Mouse (Mus musculus) embryonic facial prominence, embryonic 12.5 days (tissue): ENCODE data around the gene Hoxc11. TPM values are rescaled to one million over a fixed set of nuclear protein-coding genes. Genes with fewer than 3 reads are reported as not detected.

ENCODE experiments used
- ATAC-seq: fragments of 200-750 bp; cut with Nextera tagmentation; 2 replicates; pipeline ENCODE4 v1.8.0; 2017; ENCODE audit not compliant: insufficient number of reproducible peaks, insufficient read depth, low FRiP score, low TSS enrichment
- H3K27ac ChIP-seq: fragments of 300-500 bp; sonication (generic); 2 replicates; pipeline ENCODE4 v1.5.1; 2016; ENCODE audit warnings: mild to moderate bottlenecking
- H3K27me3 ChIP-seq: fragments of 300-500 bp; sonication (generic); 2 replicates; pipeline ENCODE4 v1.6.1; 2016; ENCODE audit warnings: mild to moderate bottlenecking, moderate library complexity
- H3K36me3 ChIP-seq: fragments of 300-500 bp; sonication (generic); 2 replicates; pipeline ENCODE4 v1.6.1; 2016; ENCODE audit warnings: mild to moderate bottlenecking
- H3K4me1 ChIP-seq: fragments of 300-500 bp; sonication (generic); 2 replicates; pipeline ENCODE4 v1.6.1; 2016
- H3K4me2 ChIP-seq: fragments of 300-500 bp; sonication (generic); replicated peaks from 2 replicates; pipeline ENCODE4 v1.6.1; 2016; ENCODE audit warnings: mild to moderate bottlenecking, moderate library complexity
- H3K4me3 ChIP-seq: fragments of 300-500 bp; sonication (generic); 2 replicates; pipeline ENCODE4 v1.5.1; 2016; ENCODE audit warnings: mild to moderate bottlenecking
- H3K9ac ChIP-seq: fragments of 300-500 bp; sonication (generic); 2 replicates; pipeline ENCODE4 v1.6.1; 2016; ENCODE audit warnings: mild to moderate bottlenecking, moderate library complexity
- H3K9me3 ChIP-seq: fragments of 300-500 bp; sonication (generic); 2 replicates; pipeline ENCODE4 v1.6.1; 2016; ENCODE audit warnings: mild to moderate bottlenecking, moderate library complexity
- WGBS: fragments of 180-500 bp; shearing (Covaris S2); methylation state at CpG from one replicate; pipeline ENCODE4 v1.1.7; 2016; 5-methylcytosine and 5-hydroxymethylcytosine counted together
- microRNA-seq: library from miRNA; unstranded; fragments of <30 nt; microRNA quantifications from one replicate; pipeline ENCODE4, GENCODE M21; 2017
- polyA plus RNA-seq: library from polyadenylated mRNA; unstranded; fragments of >200 nt; fragmentation: Nextera tagmentation; extraction: Ambion mirVana; gene quantifications from 2 replicates; pipeline ENCODE4 v1.2.1, GENCODE M21; 2016

The Hoxc11 gene
- polyA plus RNA-seq, 1 experiment from 2014 or later: not detected

GRCm38 (mm10) chr15:103005797-103006196 lies 51.6 kb downstream of the Hoxc11 start:
- no peak for ATAC-seq
- Histone ChIP-seq H3K4me1 (no peaks in the 10 kb centered on the region), H3K27ac (no peak overlapping the region), H3K9me3 (no peaks in the 10 kb centered on the region), H3K27me3 (peaks cover 100% of the 10 kb centered on the region), H3K36me3 (no peaks in the 10 kb centered on the region), H3K4me3 (no peak overlapping the region), H3K4me2 (no peak overlapping the region), H3K9ac (no peak overlapping the region)
- 2% methylated on average over 5 of the region's 5 CpGs for WGBS

DNA sequence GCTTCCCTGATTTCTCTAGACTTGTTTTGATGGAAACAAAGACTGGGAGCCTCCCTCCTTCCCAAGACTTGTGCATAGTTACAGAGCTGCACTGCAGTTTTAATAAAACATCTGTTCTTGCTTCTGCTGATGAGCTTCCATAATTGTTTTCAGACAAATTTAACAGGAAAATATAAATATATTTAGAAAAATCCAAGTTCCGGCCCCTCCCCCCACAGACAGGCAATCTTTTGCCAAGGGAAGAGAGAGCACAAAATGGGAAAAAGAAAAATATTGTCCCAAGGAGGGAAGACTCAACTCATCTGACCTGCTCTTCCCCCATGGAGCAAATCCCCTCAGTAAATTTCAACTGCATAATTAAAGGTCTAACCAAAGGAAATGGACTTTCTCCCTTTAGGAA lies 52.1 kb downstream of the Hoxc11 start:
- 12% methylated on average over 1 of the region's 1 CpGs for WGBS
- ATAC-seq: no peak
- peaks cover 100% of the 10 kb centered on the region for H3K27me3 ChIP-seq
- H3K9ac ChIP-seq: no peak overlapping the region
- no peak overlapping the region for H3K4me3 ChIP-seq
- no peak overlapping the region for H3K27ac ChIP-seq
- H3K4me1 ChIP-seq: no peaks in the 10 kb centered on the region
- H3K9me3 ChIP-seq: no peaks in the 10 kb centered on the region
- no peak overlapping the region for H3K4me2 ChIP-seq
- H3K36me3 ChIP-seq: no peaks in the 10 kb centered on the region

Small RNA genes lying within 50 kb of the gene (microRNA-seq; reads per million reads assigned to microRNA genes)
- gene Mir196a-2: 4.5 reads per million, percentile 19 among the genes with 10 or more reads in this experiment

Other genes starting within 250 kb of the Hoxc11 start
- gene Calcoco1, start 232.2 kb upstream of the Hoxc11 start, polyA plus RNA-seq: 46.4 and 50.2 TPM in 2 replicates
- gene Hoxc13, start 33.3 kb upstream of the Hoxc11 start, polyA plus RNA-seq: 0.19 and 0.29 TPM in 2 replicates
- not detected in 2 replicates for gene Hoxc12, start 17.7 kb upstream of the Hoxc11 start, polyA plus RNA-seq
- gene Hoxc10, start 12.4 kb downstream of the Hoxc11 start, polyA plus RNA-seq: not detected in 2 replicates
- 1.2 and 2.4 TPM in 2 replicates for gene Hoxc5, start 13.0 kb downstream of the Hoxc11 start, polyA plus RNA-seq
- gene Hoxc9, start 22.0 kb downstream of the Hoxc11 start, polyA plus RNA-seq: not detected in 2 replicates
- gene Hoxc8, start 36.2 kb downstream of the Hoxc11 start, polyA plus RNA-seq: not detected in 2 replicates
- not detected in 2 replicates for gene Hoxc6, start 43.8 kb downstream of the Hoxc11 start, polyA plus RNA-seq
- 0.92 and 1.2 TPM in 2 replicates for gene Hoxc4, start 64.5 kb downstream of the Hoxc11 start, polyA plus RNA-seq
- 16.6 and 18.8 TPM in 2 replicates for gene Smug1, start 212.7 kb downstream of the Hoxc11 start, polyA plus RNA-seq